Mouse (Mus musculus): Measurements from ENCODE around the gene Atxn7l1.
A peak's percentile ranks its signal among the peaks of the same experiment; 100 is the strongest.

Atxn7l1 gene

DNA sequence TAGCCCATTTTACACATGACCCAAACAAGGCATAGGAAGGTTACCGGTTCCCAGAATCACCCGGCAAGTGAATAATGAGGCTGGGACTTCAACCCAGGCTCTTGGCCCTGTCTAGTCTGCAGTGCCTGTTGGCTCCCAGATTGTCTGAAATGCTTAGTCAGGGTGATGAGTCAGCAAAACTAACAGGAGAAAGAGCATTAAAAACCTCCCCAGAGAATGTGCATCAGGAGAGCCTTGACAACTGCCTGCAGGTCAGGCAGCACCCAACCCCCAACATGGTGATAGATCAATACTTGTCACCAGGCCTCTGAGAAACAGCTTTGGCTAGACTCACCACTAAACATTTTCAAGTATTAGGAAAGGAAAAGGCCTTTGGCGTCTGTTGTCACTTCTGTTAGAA, 222.1 kb downstream of the Atxn7l1 start:
- DNase-seq (ENCODE audit: low read depth) = peak; percentile 22

DNA sequence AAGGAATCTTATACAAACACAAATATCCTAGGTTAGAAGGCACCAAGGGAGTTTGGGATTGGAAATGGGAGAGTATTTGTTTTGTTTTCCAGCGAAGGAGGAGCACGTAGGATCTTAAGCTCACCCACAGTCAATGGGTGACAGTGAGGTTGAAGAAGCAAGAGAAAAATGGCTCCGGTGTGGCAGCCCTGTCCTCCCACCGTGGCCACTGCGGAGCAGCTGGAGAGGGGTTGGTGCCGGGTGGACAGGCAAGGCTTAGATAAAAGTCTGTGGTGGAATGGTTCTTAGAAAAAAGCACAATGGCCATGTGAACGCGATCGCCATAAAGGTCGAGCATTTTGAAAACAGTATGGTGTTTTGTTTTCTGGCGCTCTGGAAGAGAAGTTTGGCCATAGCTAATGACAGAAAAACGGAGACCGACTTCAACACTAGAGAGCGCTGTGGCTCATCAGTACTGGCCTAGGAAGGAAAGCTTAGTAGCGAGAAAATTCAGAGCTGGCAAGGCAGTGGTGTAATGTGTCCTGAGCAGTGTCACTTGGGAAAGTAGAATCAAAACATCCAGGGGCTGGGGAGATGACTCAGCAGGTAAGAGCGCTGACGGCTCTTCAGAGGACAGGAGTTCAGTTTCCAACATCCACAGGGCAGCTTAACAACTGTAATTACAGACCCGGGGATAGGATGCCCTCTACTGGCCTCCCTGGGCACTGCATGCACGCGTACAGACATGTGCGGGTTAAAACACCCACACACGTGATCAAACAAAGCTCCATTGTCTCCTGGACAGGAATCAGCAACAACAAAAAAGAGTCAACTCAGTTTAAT, 232.3 kb downstream of the Atxn7l1 start:
- DNase-seq (ENCODE audit: low read depth) = peak; percentile 79

DNA sequence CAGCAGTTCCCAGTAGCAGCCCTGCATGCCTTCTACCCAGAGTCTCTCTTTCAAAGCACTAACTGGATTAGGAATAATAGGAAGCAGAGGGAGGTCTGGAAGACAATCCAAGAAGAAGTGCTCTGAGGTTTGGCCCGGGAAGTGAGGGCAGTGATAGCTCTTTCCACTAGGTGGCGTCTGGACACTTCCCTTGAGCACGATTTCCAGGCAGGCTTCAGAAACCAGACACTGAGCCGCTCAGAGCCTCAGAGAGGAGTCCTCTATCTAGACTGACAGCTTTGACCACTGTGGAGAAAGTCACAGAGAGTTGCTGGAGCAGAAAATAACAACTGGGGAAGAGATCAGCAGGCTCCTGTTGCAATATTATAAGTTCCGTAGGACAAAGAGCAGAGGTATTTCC, 241.3 kb downstream of the Atxn7l1 start:
- DNase-seq (ENCODE audit: low read depth) = peak; percentile 50

DNA sequence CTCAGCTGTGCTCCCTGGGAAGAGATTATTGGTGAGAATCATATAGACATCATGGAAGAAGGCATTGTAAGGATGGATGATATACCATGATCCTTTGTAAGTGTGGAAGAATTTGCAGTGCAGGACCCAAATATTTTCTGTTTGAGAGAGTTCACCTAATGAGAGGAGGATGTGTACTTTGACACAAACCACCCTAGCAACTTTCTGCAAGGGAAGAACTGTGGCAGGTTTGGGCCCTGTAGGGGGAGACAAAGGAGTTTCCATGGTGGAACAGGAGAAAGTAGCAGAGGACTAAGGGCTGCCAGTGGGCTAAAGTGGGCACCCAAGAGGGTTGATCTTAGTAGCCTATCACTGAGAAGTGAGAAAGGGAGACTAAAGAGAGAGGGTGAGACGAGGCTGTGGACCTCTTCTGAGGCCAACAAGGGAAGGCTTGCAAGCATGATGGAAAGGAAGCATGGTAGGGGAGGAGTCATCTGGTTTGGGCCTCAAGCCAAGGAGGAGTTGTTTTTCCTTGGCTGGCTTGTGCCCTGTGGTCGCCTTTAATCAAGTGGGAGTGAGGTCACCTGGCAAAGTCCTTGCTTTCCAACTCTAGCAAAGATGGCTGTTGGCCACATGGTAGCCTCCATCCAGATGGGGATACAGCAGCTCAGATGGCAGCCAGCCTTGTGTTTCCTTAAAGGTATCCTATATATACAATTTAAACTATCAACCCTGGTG, 243.5 kb downstream of the Atxn7l1 start:
- DNase-seq (ENCODE audit: low read depth) = no peak

DNA sequence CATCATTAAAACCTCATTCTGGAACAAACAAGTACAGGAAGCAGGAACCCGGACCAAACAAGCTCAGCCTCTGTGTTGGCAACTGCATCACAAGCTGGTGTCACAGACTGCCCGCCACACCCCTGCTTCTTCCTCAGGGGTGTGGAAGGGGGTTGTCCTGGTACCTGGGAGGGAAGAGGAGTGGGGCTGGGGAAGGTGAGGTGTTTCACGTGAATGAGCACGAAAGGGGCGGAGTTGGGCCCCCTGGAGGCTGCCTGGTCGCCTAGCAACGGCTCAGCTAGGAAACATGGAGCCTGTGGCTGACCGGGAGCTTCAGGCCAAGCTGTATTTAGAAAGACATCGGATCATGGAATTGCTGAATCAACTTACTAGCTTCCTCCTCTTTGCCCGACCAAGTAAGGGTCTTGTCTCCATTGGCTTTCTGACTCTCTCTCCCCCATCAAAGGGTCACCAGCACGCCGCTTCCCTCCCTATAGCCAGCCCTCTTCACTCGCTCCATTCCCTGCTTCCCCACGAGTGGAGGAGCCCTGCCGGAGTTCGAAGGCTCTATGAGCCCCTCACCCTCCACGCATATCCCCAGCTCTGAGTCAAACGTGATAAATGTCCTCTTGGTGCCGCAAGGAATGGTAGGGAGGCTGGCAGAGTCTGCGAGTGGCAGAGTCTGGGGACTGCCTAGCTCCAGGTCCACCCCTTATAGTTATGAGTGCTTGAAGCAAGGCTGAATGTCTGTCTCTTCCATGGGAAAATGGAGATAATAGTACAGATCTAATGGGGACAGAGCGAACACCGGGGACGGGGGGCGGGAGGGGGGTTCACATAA, 247.5 kb downstream of the Atxn7l1 start, which contains the start of gene Efcab10:
Gene Efcab10, plus strand, starts transcription at position 51 of the 820 bp plus-strand sequence.
- no peak for DNase-seq (ENCODE audit: low read depth)

DNA sequence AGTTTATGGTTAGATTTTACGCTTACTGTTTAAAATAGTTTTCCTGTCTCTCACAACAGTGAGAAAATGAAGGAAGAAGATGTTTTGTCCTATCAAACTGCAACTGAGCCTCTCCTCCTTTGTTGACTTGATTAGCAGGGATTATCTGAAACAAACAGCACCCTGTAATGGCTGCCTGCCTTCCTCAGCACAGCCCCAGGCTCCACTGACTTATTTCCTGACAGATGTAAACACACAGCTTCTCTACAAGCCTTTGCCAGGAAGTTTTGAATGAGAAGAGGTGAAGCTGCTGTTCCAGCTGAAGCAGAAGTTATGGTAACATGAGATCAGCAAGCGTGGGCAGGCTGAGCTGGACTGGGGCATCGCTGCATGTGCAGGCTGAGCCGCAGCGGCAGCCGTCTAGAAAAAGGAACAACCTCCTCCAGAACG, 255.8 kb downstream of the Atxn7l1 start:
- no peak for DNase-seq (ENCODE audit: low read depth)

DNA sequence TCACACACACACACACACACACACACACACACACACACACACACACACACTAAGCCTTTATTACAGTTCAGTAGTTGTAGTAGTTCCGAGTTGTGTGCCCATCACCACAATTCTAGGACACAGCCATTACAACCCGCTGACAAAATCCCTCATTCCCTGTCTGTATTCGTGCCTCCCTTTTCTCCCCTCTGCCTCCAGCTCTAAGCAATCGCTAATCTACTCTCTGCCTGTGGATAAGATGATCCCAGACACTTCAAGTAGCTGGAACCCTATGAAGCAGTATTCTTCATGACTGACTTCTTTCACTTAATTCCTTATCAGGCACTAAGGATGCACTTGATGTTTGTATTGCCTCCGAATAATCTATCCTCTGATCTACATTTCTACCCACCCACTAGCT, 257.5 kb downstream of the Atxn7l1 start:
- no peak for DNase-seq (ENCODE audit: low read depth)

DNA sequence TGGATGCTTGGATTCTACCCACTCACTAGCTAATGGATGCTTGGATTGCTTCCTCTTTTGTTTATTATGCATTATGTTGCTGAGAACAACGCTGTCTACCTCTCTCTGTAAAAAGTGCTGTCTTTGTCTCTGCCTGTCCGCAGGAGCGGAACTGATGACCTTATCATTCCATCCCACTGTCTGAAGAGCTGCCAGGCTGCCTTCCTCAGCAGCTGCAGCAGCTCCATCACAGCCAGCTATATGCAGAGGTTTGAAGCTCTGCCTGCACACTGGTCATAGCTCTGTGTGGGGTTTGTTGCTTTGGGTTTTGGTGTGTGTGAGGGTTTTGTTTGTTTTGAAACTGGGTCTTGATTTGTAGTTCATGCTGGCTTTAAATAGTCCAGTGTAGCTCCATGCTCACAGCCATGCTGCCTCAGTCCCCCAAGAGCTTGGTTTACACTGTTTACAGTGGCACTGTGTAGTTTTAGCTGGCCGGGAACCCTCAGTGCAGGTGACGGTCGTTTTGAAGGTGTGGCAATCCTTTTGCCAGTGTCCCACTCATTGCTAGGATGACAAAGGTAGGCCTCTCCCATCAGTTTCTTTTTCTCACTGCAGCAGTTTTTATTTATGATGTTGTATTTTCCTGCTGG, 258.0 kb downstream of the Atxn7l1 start:
- no peak for DNase-seq (ENCODE audit: low read depth)

DNA sequence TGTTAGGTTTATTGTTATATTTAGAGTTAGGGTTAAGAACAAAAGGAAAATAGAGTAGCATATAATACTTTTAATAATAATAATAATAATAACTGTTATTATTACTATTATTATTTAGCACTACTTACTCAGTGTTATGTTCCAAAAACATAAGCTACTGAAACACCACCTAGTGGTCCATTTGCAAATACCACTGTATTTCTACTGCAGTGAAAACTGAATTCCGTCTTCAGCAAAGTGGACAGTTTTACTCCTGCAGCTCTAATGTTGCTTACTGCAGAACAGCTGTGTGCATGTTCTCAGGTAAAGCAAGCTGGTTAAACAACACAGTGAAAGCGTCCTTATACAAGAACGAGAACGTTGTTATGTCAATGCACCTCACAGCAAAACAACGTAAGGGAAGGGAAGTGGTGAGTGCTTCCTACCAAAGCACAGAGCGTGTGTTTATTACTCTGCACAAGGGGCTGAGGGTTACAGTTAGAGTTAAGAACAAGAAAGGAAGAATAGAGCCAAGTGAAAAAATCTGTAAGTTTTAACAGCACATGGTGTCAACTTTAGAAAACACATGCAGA, 264.2 kb downstream of the Atxn7l1 start:
- DNase-seq (ENCODE audit: low read depth) = no peak
